Mouse (Mus musculus): ENCODE measurements around the gene Atg5.

DNA sequence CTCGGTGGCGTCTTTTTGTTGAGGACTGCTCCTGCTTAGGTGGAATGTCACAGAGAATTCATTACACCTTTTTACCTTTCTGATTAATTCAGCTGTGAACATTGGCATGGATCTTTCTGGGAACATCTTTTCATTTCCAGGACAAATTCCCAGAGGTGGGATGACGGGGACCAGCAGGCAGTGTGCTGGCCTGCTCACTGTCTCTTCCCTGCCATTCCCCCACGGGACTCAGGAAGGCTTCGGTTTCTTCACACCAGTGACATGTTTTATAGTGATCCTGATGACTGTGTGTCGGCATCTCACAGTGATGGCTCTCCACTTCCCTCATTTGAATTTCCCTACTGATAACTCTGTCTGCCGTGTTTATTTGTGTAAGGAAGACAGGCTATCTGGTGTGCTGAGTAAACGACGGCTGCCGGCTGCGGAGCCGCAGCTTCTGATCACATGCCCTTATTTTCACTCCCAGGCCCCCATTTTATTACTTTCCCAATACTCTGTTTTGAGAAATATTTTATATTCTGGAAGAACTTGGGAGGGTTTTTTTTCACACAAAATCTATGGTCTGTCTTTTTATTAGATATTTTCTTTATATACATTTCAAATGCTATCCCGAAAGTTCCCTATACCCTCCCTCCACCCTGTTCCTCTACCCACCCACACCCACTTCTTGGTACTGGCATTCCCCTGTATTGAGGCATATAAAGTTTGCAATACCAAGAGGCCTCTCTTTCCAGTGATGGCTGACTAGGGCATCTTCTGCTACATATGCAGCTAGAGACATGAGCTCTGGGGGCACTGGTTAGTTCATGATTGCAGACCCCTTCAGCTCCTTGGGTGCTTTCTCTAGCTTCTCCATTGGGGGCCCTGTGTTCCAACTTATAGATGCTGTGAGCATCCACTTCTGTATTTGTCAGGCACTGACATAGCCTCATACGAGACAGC is 80.6 kb downstream of the Atg5 start:
- TF ChIP-seq CTCF (IDR thresholded peaks at IDR 0.05; ENCODE audit: low read depth), result no peak
- no peak for TF ChIP-seq EP300 (optimal IDR thresholded peaks at IDR 0.05)
